Mouse (Mus musculus): Measurements from ENCODE around the gene Gm10197. TPM values are rescaled to one million over a fixed set of nuclear protein-coding genes. Genes with fewer than 3 reads are reported as not detected.
A peak's percentile ranks its signal among the peaks of the same experiment; 100 is the strongest.

The Gm10197 gene
- polyA plus RNA-seq, 1 experiment from 2014 or later: not detected

GRCm38 (mm10) chr19:53373570-53373969 is 2.0 kb upstream of the Gm10197 start:
- H3K9me3 ChIP-seq: no peaks in the 10 kb centered on the region
- H3K4me2 ChIP-seq: no peak overlapping the region
- no peak overlapping the region for H3K27ac ChIP-seq (replicated peaks)
- H3K27me3 ChIP-seq (replicated peaks): no peaks in the 10 kb centered on the region
- H3K4me3 ChIP-seq: no peak overlapping the region
- peaks cover 74% of the 10 kb centered on the region for H3K36me3 ChIP-seq
- no peak overlapping the region for H3K9ac ChIP-seq
- no peak for ATAC-seq (ENCODE audit: extremely low read depth, insufficient number of reproducible peaks, low FRiP score, low TSS enrichment)
- H3K4me1 ChIP-seq: peaks cover 33% of the 10 kb centered on the region
- 87% methylated on average over 2 of the region's 2 CpGs for WGBS

GRCm38 (mm10) chr19:53370233-53370632 is 1.3 kb downstream of the Gm10197 start:
- Histone ChIP-seq H3K9me3 (no peaks in the 10 kb centered on the region), H3K4me3 (no peak overlapping the region), H3K36me3 (peaks cover 47% of the 10 kb centered on the region), H3K4me1 (peaks cover 51% of the 10 kb centered on the region), H3K27me3 (replicated peaks) (no peaks in the 10 kb centered on the region), H3K27ac (replicated peaks) (no peak overlapping the region), H3K4me2 (no peak overlapping the region), H3K9ac (no peak overlapping the region)
- ATAC-seq (ENCODE audit: extremely low read depth, insufficient number of reproducible peaks, low FRiP score, low TSS enrichment): no peak
- 73% methylated on average over 15 of the region's 15 CpGs for WGBS

GRCm38 (mm10) chr19:53369469-53370043 is 2.0 kb downstream of the Gm10197 start:
- Histone ChIP-seq H3K36me3 (peaks cover 41% of the 10 kb centered on the region), H3K4me1 (peaks cover 58% of the 10 kb centered on the region), H3K4me3 (no peak overlapping the region), H3K9ac (no peak overlapping the region; the same call in 1 of the 2 replicates), H3K27ac (replicated peaks) (peak overlapping the region; percentile 15; the same call in 1 of the 2 replicates), H3K4me2 (peak overlapping the region; percentile 52), H3K27me3 (replicated peaks) (no peaks in the 10 kb centered on the region), H3K9me3 (no peaks in the 10 kb centered on the region)
- ATAC-seq (ENCODE audit: extremely low read depth, insufficient number of reproducible peaks, low FRiP score, low TSS enrichment): no peak
- WGBS: 28% methylated on average over 14 of the region's 14 CpGs

GRCm38 (mm10) chr19:53366881-53367280 is 4.7 kb downstream of the Gm10197 start:
- ATAC-seq (ENCODE audit: extremely low read depth, insufficient number of reproducible peaks, low FRiP score, low TSS enrichment): no peak
- Histone ChIP-seq H3K4me3 (no peak overlapping the region), H3K36me3 (peaks cover 16% of the 10 kb centered on the region), H3K9ac (no peak overlapping the region), H3K4me2 (no peak overlapping the region), H3K4me1 (peaks cover 53% of the 10 kb centered on the region), H3K9me3 (no peaks in the 10 kb centered on the region), H3K27me3 (replicated peaks) (no peaks in the 10 kb centered on the region), H3K27ac (replicated peaks) (no peak overlapping the region)
- 85% methylated on average over 7 of the region's 7 CpGs for WGBS

- Histone ChIP-seq H3K9ac (peak overlapping the region; percentile 54; the same call in 1 of the 2 replicates), H3K27me3 (replicated peaks) (no peaks in the 10 kb centered on the region), H3K4me1 (peaks cover 49% of the 10 kb centered on the region), H3K4me3 (no peak overlapping the region), H3K4me2 (no peak overlapping the region), H3K36me3 (peaks cover 9% of the 10 kb centered on the region), H3K27ac (replicated peaks) (peak overlapping the region; percentile 39), H3K9me3 (no peaks in the 10 kb centered on the region)
- ATAC-seq (ENCODE audit: extremely low read depth, insufficient number of reproducible peaks, low FRiP score, low TSS enrichment): no peak
- WGBS: 67% methylated on average over 11 of the region's 11 CpGs
Measured at GRCm38 (mm10) chr19:53366057-53366775, 5.3 kb downstream of the Gm10197 start.

- H3K27me3 ChIP-seq (replicated peaks): no peaks in the 10 kb centered on the region
- peak overlapping the region; percentile 33 for H3K4me3 ChIP-seq
- peak overlapping the region; percentile 64 for H3K4me2 ChIP-seq
- peak overlapping the region; percentile 45; the same call in 1 of the 2 replicates for H3K9ac ChIP-seq
- ATAC-seq (ENCODE audit: extremely low read depth, insufficient number of reproducible peaks, low FRiP score, low TSS enrichment): 0 out of 2 replicates have a peak, but pooled peaks have one; percentile 43
- H3K27ac ChIP-seq (replicated peaks): peak overlapping the region; percentile 77
- H3K4me1 ChIP-seq: peaks cover 56% of the 10 kb centered on the region
- no peaks in the 10 kb centered on the region for H3K9me3 ChIP-seq
- no peaks in the 10 kb centered on the region; the same call in 1 of the 2 replicates for H3K36me3 ChIP-seq
- 12% methylated on average over 9 of the region's 9 CpGs for WGBS
Measured at GRCm38 (mm10) chr19:53364963-53365362, 6.6 kb downstream of the Gm10197 start.

- no peak overlapping the region for H3K4me3 ChIP-seq
- no peaks in the 10 kb centered on the region for H3K9me3 ChIP-seq
- peaks cover 58% of the 10 kb centered on the region for H3K4me1 ChIP-seq
- WGBS: 35% methylated on average over 2 of the region's 2 CpGs
- no peaks in the 10 kb centered on the region for H3K27me3 ChIP-seq (replicated peaks)
- ATAC-seq (ENCODE audit: extremely low read depth, insufficient number of reproducible peaks, low FRiP score, low TSS enrichment): no peak
- peak overlapping the region; percentile 77 for H3K27ac ChIP-seq (replicated peaks)
- peak overlapping the region; percentile 64 for H3K4me2 ChIP-seq
- H3K9ac ChIP-seq: no peak overlapping the region
- no peaks in the 10 kb centered on the region; the same call in 1 of the 2 replicates for H3K36me3 ChIP-seq
Measured at GRCm38 (mm10) chr19:53364551-53364950, 7.0 kb downstream of the Gm10197 start.

GRCm38 (mm10) chr19:53362967-53363366 is 8.6 kb downstream of the Gm10197 start:
- no peaks in the 10 kb centered on the region for H3K27me3 ChIP-seq (replicated peaks)
- no peak overlapping the region for H3K4me3 ChIP-seq
- H3K4me2 ChIP-seq: no peak overlapping the region
- H3K9me3 ChIP-seq: no peaks in the 10 kb centered on the region
- WGBS: 40% methylated on average over 2 of the region's 2 CpGs
- ATAC-seq (ENCODE audit: extremely low read depth, insufficient number of reproducible peaks, low FRiP score, low TSS enrichment): no peak
- no peaks in the 10 kb centered on the region; the same call in 1 of the 2 replicates for H3K36me3 ChIP-seq
- H3K4me1 ChIP-seq: peaks cover 50% of the 10 kb centered on the region
- H3K9ac ChIP-seq: no peak overlapping the region
- H3K27ac ChIP-seq (replicated peaks): no peak overlapping the region

- peaks cover 7% of the 10 kb centered on the region for H3K36me3 ChIP-seq
- 0 out of 2 replicates have a peak overlapping the region, but pooled peaks have one; percentile 3 for H3K27ac ChIP-seq (replicated peaks)
- H3K9ac ChIP-seq: 0 out of 2 replicates have a peak overlapping the region, but pooled peaks have one; percentile 10
- H3K4me1 ChIP-seq: peaks cover 38% of the 10 kb centered on the region
- no peak overlapping the region for H3K4me2 ChIP-seq
- no peak for ATAC-seq (ENCODE audit: extremely low read depth, insufficient number of reproducible peaks, low FRiP score, low TSS enrichment)
- WGBS: 64% methylated on average over 8 of the region's 8 CpGs
- no peaks in the 10 kb centered on the region for H3K27me3 ChIP-seq (replicated peaks)
- H3K9me3 ChIP-seq: no peaks in the 10 kb centered on the region
- no peak overlapping the region for H3K4me3 ChIP-seq
Measured at GRCm38 (mm10) chr19:53360265-53360958, 11.2 kb downstream of the Gm10197 start.

- Histone ChIP-seq H3K9me3 (no peaks in the 10 kb centered on the region), H3K4me3 (no peak overlapping the region; the same call in 1 of the 2 replicates), H3K4me1 (peaks cover 28% of the 10 kb centered on the region), H3K36me3 (peaks cover 7% of the 10 kb centered on the region), H3K9ac (no peak overlapping the region), H3K27ac (replicated peaks) (0 out of 2 replicates have a peak overlapping the region, but pooled peaks have one; percentile 3), H3K4me2 (peak overlapping the region; percentile 32; the same call in 1 of the 2 replicates), H3K27me3 (replicated peaks) (no peaks in the 10 kb centered on the region)
- ATAC-seq (ENCODE audit: extremely low read depth, insufficient number of reproducible peaks, low FRiP score, low TSS enrichment): no peak
- 64% methylated on average over 22 of the region's 22 CpGs for WGBS
Measured at GRCm38 (mm10) chr19:53359160-53360033, 12.2 kb downstream of the Gm10197 start.
